Mouse (Mus musculus): ENCODE measurements at regions not wholly inside any gene's neighbourhood (a gene's known extent, or its start where the extent isn't known, plus 50 kb on each side); places are given as distances from the start of the nearest gene placed in this dataset.

- intact Hi-C loops (cut with DNase I) = no loop called here
- DNase-seq (ENCODE audit: low spot score in 2 of 2) = no peak
These were observed 680.7 kb downstream of the Stpg2 start for GRCm38 (mm10) chr3:139885942-139886860.

DNA sequence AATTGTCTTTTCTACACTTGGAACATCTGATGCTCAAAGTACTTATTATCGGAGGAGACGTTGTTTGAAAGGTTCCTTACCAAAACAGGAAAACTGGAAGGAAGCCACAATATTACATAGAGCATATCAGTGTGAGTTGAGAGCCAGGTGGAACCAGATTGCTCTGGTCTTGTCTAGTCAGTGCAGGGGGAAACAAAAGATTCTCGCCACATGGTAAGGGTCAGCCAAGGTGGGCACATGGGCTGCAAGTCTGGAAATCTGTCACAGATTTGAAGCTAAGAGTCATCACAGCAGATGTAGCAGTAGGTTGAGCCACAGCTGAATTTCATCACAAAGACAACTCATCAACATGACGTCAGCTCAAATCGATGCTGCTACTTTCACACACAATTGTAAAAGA lies 681.8 kb downstream of the Stpg2 start:
- DNase-seq (ENCODE audit: low spot score in 2 of 2) = no peak
- intact Hi-C loops (cut with DNase I) = no loop called here

GRCm38 (mm10) chr3:139888537-139888936 lies 683.0 kb downstream of the Stpg2 start:
- no peak for DNase-seq (ENCODE audit: low spot score in 2 of 2)
- intact Hi-C loops (cut with DNase I) = no loop called here

GRCm38 (mm10) chr3:139890186-139890585 lies 684.7 kb downstream of the Stpg2 start:
- intact Hi-C loops (cut with DNase I) = no loop called here
- DNase-seq (ENCODE audit: low spot score in 2 of 2) = no peak

DNA sequence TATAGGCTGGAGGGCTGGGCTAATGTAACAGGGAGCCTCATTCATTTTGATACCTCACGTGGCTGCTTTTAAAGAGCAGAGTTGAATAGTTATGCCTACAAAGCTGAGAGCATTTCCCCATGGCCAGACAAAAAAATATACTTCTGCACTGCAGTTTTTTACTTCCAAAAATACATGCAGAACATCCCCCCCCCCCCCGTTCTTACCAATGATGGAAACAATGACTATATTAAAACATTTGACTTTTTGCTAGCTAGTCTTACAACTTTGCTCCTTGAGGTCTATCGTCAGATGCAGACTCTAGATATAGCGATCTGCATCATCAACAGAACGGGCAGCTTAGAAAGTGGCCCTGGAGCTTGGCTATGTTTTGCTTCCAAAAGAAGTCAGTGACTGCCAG lies 692.4 kb downstream of the Stpg2 start:
- DNase-seq (ENCODE audit: low spot score in 2 of 2) = no peak

GRCm38 (mm10) chr3:139899213-139899612 lies 693.7 kb downstream of the Stpg2 start:
- intact Hi-C loops (cut with DNase I) = no loop called here

More for the DNA sequence above, 692.4 kb downstream of the Stpg2 start:
- intact Hi-C loops (cut with DNase I) = no loop called here

DNA sequence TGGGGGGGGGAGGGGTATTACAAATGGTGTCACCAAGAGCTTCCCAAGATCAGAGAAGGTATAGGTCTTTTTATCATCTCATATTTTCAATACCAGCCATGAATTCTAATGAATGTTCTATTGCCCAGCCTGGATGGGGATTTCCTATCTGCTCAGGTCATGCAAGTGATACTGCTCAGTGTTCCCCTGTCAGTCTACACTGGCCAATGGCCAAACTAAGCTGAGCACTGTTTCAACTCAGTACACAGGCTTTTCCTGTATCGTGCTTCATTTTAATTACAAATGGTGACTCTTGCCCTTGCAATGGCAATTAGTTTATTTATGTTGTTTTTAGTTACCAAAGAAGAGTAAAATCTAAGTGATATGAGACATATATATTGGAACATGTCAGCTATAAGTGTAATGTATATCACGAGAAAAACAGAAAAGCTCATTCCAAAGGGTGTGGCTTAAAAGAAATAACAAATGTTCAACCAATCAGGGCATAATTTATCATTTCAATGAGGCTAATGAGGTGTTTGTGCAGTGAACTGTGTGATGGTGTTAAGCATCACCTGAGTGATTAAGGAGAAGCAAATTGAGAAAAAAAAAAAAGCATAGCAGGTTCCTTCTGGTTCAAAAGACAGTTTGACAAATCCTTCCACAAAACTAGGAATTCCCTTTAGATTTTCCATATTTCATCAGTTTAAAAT lies 708.3 kb downstream of the Stpg2 start:
- no peak for DNase-seq (ENCODE audit: low spot score in 2 of 2)
- intact Hi-C loops (cut with DNase I) = no loop called here

More at GRCm38 (mm10) chr3:139899213-139899612, 693.7 kb downstream of the Stpg2 start:
- DNase-seq (ENCODE audit: low spot score in 2 of 2) = no peak

- intact Hi-C loops (cut with DNase I) = no loop called here
- DNase-seq (ENCODE audit: low spot score in 2 of 2) = no peak
These were observed 716.8 kb downstream of the Stpg2 start for GRCm38 (mm10) chr3:139922267-139922666.

- DNase-seq (ENCODE audit: low spot score in 2 of 2) = no peak
- intact Hi-C loops (cut with DNase I) = no loop called here
These were observed 727.5 kb downstream of the Stpg2 start for GRCm38 (mm10) chr3:139933039-139933438.

DNA sequence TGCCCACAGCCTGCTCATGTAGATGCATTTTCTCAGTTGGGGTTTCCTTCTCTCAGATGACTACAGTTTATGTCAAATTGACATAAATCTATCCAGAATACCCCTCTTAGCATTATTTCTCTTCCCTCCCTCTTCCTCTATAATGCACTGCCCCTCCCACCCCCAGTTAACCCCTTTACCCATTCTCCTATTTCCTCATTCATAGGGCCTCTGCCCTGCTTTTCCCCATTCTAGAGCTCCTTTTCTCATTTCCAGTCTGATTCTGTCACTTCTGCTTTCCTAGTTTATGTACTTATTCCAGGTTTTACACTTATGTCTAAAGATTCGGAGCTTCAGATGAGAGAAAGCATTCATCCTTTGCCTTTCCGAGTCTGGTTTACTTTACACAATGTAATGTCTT lies 740.7 kb downstream of the Stpg2 start:
- DNase-seq (ENCODE audit: low spot score in 2 of 2) = no peak
- intact Hi-C loops (cut with DNase I) = no loop called here

GRCm38 (mm10) chr3:139947247-139947646 lies 741.8 kb downstream of the Stpg2 start:
- DNase-seq (ENCODE audit: low spot score in 2 of 2) = no peak
- intact Hi-C loops (cut with DNase I) = no loop called here

DNA sequence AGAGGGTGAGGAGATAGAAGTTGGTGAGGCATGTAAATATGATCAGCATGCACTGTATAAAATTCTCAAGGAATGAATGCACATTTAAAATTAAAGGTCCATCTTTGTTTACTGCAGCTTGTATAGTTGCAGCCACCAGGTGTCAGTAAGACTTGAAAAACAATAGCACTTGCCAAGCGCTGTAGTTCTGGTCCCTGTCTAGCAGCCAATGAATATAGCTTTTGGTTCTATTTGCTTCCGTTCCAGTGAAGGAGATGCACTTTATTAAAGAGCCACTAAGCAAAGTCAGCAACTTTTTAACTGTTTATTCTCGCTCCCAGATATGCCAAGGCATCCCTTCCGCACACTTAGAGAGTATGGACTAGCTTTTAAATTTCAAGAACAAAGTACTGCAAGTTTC lies 743.6 kb downstream of the Stpg2 start:
- intact Hi-C loops (cut with DNase I) = no loop called here
- no peak for DNase-seq (ENCODE audit: low spot score in 2 of 2)

DNA sequence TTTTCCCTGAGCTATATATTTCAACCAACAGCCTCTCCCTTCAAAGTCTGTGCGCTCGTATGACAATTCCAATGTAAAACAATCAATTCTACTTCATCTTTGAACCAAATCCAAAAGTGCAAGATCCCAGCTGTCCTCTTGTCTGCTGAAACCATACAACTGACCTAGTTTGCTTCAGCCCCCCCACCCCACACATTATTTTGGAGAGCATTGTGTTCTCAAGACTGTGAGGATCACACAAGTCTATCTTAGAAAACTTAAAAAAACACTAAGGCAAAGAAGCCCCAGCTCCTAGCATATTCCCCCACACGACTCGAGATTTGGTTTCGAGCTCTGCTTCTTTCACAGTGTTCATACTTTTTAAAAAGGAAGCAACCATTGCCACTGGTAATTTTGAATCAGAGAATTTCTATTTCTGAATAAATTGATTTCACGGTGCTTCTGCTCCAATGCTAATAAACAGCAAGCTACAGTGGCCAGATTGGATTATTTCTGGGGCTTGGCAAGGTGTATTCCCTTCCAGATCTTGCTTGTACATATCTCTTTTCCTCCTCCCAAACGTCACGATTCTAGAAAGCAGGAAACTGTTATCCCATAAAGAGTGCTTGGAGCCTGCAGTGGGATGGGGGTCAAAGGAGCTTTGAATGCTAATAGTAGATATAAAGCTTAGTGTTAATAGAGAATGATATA lies 744.7 kb downstream of the Stpg2 start:
- DNase-seq (ENCODE audit: low spot score in 2 of 2) = no peak
- intact Hi-C loops (cut with DNase I) = no loop called here

DNA sequence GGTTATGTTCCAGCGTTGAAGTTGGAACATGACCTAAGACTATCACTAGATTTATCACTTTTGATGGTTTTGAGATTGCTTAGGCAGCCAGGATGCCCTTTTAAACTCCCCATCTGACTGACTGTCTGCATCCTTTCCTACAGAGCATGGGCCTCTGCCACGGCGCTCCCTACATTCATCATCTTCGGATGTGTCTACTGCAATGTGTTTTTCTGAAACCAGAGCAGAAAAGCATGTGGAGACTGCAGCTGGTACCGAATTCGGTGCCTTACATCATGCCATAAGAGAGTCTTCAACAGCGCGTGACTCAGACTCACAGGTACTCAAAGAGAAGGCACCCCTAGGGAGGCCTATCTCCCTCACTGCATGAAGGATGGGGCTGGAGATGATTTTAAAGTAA lies 746.0 kb downstream of the Stpg2 start:
- intact Hi-C loops (cut with DNase I) = no loop called here
- no peak for DNase-seq (ENCODE audit: low spot score in 2 of 2)

DNA sequence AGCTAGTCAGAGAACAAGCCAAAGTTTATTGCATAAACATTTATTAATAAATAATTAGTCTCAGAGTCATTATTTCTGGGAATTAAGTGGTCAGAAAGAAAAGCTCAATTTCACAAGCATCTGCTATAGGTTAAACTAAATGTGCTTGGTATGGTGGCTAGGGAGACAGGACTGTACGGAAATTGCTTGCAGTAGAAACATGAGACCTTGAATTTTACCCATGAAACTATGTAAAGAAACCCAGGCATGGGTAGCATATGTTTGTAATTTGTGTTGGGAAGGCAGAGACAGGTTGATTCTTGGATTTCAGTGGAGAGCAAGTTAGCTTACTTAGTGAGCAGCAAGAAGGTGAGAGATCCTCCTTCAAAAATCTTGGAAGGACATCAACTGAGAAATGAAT lies 772.7 kb downstream of the Stpg2 start:
- intact Hi-C loops (cut with DNase I) = no loop called here
- no peak for DNase-seq (ENCODE audit: low spot score in 2 of 2)

DNA sequence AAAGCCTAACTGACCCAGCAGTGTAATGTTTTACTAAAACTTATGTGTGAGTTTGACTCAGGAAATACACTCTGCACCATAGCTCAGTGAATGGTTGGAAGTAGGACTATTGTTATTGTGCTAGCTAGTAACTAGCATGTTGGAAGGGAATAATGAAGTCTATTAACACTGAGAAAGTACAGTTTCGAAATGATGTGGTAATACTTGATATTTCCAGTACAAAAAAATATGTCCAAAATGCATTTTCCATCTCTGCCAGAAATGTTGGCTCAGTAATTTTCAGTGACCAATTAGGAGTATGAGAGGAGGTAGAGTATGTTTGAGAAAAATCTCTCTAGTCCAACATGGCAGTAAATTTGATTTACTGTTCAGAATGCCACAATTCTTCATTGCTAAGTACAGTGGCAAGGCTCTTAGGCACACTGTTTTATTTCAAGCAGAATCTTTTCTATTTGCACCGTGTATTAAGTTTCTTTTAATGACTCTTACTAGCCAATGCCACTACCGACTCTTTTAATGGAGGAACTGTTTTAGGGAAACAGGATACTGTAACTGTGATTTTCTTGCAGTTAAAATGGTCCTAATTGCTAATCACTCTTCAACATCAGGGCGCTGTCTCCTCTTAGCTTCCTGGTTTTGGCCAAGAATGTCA lies 780.5 kb downstream of the Stpg2 start:
- intact Hi-C loops (cut with DNase I) = no loop called here

DNA sequence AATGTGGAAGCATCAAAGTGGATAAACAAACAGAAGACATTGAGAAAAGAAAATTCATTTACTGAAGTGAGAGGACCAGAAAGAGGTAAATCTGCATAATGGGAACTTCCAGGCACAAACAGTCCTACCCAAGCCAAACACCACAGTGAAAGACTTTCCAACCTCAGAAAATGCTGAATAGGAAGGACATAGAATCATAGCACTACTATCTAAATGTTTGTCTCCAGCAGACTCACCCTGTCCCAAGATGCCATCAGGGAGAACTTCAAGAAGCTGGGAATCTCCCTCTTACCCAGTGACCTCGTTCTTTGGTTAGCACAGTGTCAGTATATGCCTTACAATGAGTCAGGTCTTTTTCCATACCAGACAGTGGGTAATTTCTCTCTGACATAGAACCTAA lies 783.4 kb downstream of the Stpg2 start:
- intact Hi-C loops (cut with DNase I) = no loop called here
- no peak for DNase-seq (ENCODE audit: low spot score in 2 of 2)

More for the DNA sequence above, 780.5 kb downstream of the Stpg2 start:
- no peak for DNase-seq (ENCODE audit: low spot score in 2 of 2)

DNA sequence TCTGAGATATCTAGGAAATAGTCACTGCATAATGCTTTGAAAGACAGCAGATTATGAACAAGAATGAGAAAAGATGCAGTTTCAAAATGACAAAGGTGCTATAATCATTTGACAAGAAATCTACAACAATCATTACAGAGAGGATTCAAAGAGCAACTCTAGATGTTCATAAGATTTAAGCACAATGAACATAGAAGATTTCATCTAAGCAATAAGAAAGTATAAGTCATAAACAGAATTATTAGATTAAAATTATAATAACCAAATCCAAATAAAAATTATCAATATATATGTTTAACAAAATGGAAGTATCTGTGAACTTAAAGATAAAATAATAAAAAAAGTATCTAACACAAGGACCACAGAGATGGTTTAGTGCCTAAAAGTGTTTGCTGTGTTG lies 783.9 kb downstream of the Stpg2 start:
- intact Hi-C loops (cut with DNase I) = no loop called here

DNA sequence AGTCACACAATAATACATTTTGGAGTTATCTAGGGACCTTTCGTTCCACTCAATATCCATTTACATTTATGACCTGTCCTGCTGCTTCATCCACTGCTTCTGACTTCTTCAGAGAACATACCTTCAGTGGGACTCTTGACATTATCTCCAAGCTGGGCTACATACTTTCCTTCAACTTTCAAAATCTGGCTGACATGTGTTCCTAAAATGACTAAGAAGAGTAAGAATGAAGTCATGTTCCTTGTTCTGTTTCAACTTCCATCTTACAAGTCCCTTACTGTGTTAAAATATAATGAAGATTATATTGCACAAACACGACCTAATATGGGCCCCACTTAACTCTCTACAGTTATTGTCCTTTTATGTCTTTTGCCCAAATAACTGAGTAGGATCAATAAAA lies 807.0 kb downstream of the Stpg2 start:
- DNase-seq (ENCODE audit: low spot score in 2 of 2) = no peak
- intact Hi-C loops (cut with DNase I) = no loop called here

More for the DNA sequence above, 783.9 kb downstream of the Stpg2 start:
- DNase-seq (ENCODE audit: low spot score in 2 of 2) = no peak

- intact Hi-C loops (cut with DNase I) = no loop called here
- DNase-seq (ENCODE audit: low spot score in 2 of 2) = no peak
These were observed 828.6 kb downstream of the Stpg2 start for GRCm38 (mm10) chr3:140034101-140034500.

Measured in left cerebral cortex, postnatal 36 days (tissue).